Mouse (Mus musculus) liver, embryonic 16.5 days (tissue): Measurements from ENCODE around the gene Eef1akmt2. TPM values are rescaled to one million over a fixed set of nuclear protein-coding genes. Genes with fewer than 3 reads are reported as not detected.

Experiments used
- ATAC-seq: fragments of 200-750 bp; cut with Nextera tagmentation; 2 replicates; pipeline ENCODE4 v1.8.0; 2017; ENCODE audit warnings: low read depth, mild to moderate bottlenecking, moderate number of reproducible peaks, moderate library complexity
- H3K27ac ChIP-seq: fragments of 300-500 bp; sonication (generic); 2 replicates; pipeline ENCODE4 v1.5.1; 2014; ENCODE audit warnings: mild to moderate bottlenecking, low read length
- H3K27me3 ChIP-seq: fragments of 300-500 bp; sonication (generic); 2 replicates; pipeline ENCODE4 v1.6.1; 2014; ENCODE audit warnings: low read depth, low read length, mixed read lengths; ENCODE audit not compliant: control insufficient read depth, insufficient read depth
- H3K36me3 ChIP-seq: fragments of 300-500 bp; sonication (generic); 2 replicates; pipeline ENCODE4 v1.6.1; 2014; ENCODE audit warnings: mild to moderate bottlenecking; ENCODE audit not compliant: control insufficient read depth, insufficient read depth
- H3K4me1 ChIP-seq: fragments of 300-500 bp; sonication (generic); 2 replicates; pipeline ENCODE4 v1.6.1; 2014; ENCODE audit warnings: low read depth, low read length, mixed read lengths; ENCODE audit not compliant: control insufficient read depth
- H3K4me2 ChIP-seq: fragments of 300-500 bp; sonication (generic); 2 replicates; pipeline ENCODE4 v1.6.1; 2014; ENCODE audit warnings: low read depth, low read length, mixed read lengths
- H3K4me3 ChIP-seq: fragments of 300-500 bp; sonication (generic); 2 replicates; pipeline ENCODE4 v1.5.1; 2014; ENCODE audit warnings: low read depth, mild to moderate bottlenecking, low read length
- H3K9ac ChIP-seq: fragments of 300-500 bp; sonication (generic); 2 replicates; pipeline ENCODE4 v1.6.1; 2014; ENCODE audit warnings: low read depth, low read length
- H3K9me3 ChIP-seq: fragments of 300-500 bp; sonication (generic); replicated peaks from 2 replicates; pipeline ENCODE4 v1.6.1; 2016; ENCODE audit warnings: low read length; ENCODE audit not compliant: control insufficient read depth
- WGBS: fragments of 180-500 bp; shearing (Covaris S2); extraction: QIAGEN DNeasy Blood & Tissue Kit; methylation state at CpG from one replicate; pipeline ENCODE4 v1.1.7; 2014; ENCODE audit not compliant: insufficient replicate concordance; 5-methylcytosine and 5-hydroxymethylcytosine counted together
- polyA plus RNA-seq: library from polyadenylated mRNA; unstranded; fragments of >200 nt; fragmentation: Nextera tagmentation; extraction: Ambion mirVana; gene quantifications from 2 replicates; pipeline ENCODE4 v1.2.1, GENCODE M21; 2015

Eef1akmt2 gene
- polyA plus RNA-seq, 1 experiment from 2014 or later: 12.5 TPM

- H3K36me3 ChIP-seq: no peaks in the 10 kb centered on the region
- 55% methylated on average over 6 of the region's 6 CpGs for WGBS
- H3K4me1 ChIP-seq: peaks cover 70% of the 10 kb centered on the region
- H3K4me2 ChIP-seq: peak overlapping the region; percentile 25; the same call in 1 of the 2 replicates
- H3K9ac ChIP-seq: peak overlapping the region; percentile 9; the same call in 1 of the 2 replicates
- no peak for ATAC-seq
- peak overlapping the region; percentile 78 for H3K27ac ChIP-seq
- no peaks in the 10 kb centered on the region for H3K9me3 ChIP-seq
- H3K27me3 ChIP-seq: peaks cover 8% of the 10 kb centered on the region; the same call in 1 of the 2 replicates
- H3K4me3 ChIP-seq: no peak overlapping the region
Observed at GRCm38 (mm10) chr7:132809721-132810120, 42.8 kb downstream of the Eef1akmt2 start.

DNA sequence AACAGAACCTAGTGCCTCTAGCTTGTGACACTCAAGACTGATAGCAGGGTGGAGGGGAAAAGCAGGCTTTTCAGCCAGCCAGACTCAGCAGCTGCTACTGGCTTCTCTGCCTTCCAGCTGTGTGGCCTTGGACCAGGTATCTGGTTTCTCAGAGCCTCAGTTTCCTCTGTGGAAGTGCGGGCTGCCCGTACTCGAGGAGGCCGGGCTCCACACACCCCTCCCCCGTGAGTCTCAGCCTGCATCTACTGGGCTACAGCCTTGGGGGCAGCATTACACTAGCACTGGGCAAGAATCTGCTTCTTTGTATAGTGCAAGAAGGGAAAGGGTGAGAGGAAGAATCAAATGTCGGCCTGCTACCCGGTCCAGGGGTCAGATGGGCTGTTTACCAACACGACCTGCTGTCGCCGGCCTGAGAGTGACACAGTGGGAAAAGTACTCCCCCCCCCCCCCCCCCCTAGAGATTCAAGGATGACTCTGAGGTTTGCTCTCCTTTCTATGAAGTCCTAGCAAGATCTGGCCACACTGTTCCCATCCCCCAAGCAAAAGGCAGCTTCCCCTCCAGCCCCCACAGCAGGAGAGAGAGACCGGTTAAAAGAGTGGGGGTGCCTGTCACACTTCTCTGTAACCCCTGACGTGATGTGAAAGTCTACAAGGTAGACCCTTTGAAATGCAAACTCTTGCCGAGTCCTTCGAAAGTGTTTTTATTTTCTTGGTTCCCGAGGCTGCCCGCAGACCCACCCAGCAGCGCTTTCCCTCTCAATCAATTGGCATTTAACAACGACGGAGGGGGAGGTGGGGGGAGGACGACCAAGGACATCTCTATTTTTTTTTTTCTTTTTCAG lies 43.4 kb downstream of the Eef1akmt2 start:
- H3K4me2 ChIP-seq: peak overlapping the region; percentile 27
- WGBS: 15% methylated on average over 20 of the region's 20 CpGs
- peak overlapping the region; percentile 78 for H3K27ac ChIP-seq
- no peak overlapping the region for H3K4me3 ChIP-seq
- no peaks in the 10 kb centered on the region for H3K9me3 ChIP-seq
- peak overlapping the region; percentile 51 for H3K9ac ChIP-seq
- no peaks in the 10 kb centered on the region for H3K36me3 ChIP-seq
- peaks cover 6% of the 10 kb centered on the region; the same call in 1 of the 2 replicates for H3K27me3 ChIP-seq
- ATAC-seq: no peak
- peaks cover 74% of the 10 kb centered on the region for H3K4me1 ChIP-seq

DNA sequence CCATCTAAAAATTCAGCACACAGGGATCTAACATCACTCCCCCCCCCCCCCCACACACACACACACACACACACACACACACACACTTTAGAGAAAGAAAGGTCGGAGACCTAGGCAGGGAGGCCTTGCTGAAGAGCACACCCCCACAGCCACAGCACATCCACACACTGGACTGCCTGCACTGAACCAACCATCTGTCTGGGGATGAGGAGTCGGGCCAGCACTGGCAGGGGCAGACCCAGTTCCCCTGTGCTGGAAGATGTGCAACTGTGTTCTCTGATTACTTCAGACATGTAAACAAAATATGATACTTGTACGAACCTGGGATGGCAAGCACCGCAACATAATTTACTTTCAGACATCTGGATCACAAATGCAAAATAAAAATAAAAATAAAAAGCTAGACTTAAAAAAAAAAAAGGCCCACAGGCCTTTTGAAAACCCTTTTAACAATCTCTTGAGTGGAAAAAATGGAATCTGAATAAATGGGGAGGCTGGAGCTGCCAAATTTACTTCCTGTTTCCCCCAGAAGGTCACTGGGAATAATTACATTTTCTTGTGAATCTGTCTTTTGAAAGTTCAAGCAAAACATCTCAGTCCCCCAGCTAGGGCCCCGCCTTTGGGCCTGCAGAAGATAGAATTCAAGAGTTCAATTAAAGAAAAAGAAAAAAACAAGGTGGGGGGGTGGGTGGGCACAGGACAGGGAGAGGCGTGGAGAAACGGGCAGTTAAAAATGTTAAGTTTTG lies 44.2 kb downstream of the Eef1akmt2 start:
- no peak overlapping the region for H3K9ac ChIP-seq
- H3K4me3 ChIP-seq: no peak overlapping the region
- peak overlapping the region; percentile 78 for H3K27ac ChIP-seq
- 67% methylated on average over 7 of the region's 7 CpGs for WGBS
- no peak for ATAC-seq
- no peaks in the 10 kb centered on the region; the same call in 1 of the 2 replicates for H3K27me3 ChIP-seq
- H3K4me2 ChIP-seq: no peak overlapping the region
- peaks cover 78% of the 10 kb centered on the region for H3K4me1 ChIP-seq
- H3K36me3 ChIP-seq: no peaks in the 10 kb centered on the region
- H3K9me3 ChIP-seq: no peaks in the 10 kb centered on the region

GRCm38 (mm10) chr7:132806926-132807857 lies 45.3 kb downstream of the Eef1akmt2 start:
- H3K27me3 ChIP-seq: no peaks in the 10 kb centered on the region
- WGBS: 74% methylated on average over 13 of the region's 13 CpGs
- H3K4me2 ChIP-seq: no peak overlapping the region
- no peak overlapping the region for H3K9ac ChIP-seq
- H3K4me3 ChIP-seq: no peak overlapping the region
- no peak for ATAC-seq
- peaks cover 76% of the 10 kb centered on the region for H3K4me1 ChIP-seq
- H3K9me3 ChIP-seq: no peaks in the 10 kb centered on the region
- H3K36me3 ChIP-seq: no peaks in the 10 kb centered on the region
- H3K27ac ChIP-seq: no peak overlapping the region; the same call in 1 of the 2 replicates

DNA sequence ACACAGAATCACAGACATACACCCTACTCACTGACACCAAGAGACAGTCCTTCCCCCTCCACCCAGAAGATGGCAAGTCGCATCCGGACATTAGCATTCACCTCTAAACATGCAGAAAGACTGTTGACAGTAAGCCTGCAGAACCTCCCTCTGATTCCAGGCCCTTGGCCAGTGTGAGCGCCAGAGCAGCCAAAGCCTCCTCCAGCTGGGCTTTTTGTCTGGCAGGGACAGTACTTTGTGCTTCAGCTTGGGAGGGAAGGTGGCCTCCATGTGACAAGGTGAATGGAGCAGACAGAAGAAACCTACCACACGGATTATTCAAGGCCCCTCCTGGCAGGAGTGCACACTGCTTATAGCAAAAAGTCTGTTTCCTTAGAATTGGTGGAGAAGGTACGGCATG lies 46.2 kb downstream of the Eef1akmt2 start:
- H3K36me3 ChIP-seq: no peaks in the 10 kb centered on the region
- peaks cover 67% of the 10 kb centered on the region for H3K4me1 ChIP-seq
- no peak overlapping the region for H3K9ac ChIP-seq
- H3K27me3 ChIP-seq: no peaks in the 10 kb centered on the region
- WGBS: 82% methylated on average over 5 of the region's 5 CpGs
- H3K4me2 ChIP-seq: no peak overlapping the region
- H3K4me3 ChIP-seq: no peak overlapping the region
- H3K27ac ChIP-seq: no peak overlapping the region
- no peak for ATAC-seq
- no peaks in the 10 kb centered on the region for H3K9me3 ChIP-seq

DNA sequence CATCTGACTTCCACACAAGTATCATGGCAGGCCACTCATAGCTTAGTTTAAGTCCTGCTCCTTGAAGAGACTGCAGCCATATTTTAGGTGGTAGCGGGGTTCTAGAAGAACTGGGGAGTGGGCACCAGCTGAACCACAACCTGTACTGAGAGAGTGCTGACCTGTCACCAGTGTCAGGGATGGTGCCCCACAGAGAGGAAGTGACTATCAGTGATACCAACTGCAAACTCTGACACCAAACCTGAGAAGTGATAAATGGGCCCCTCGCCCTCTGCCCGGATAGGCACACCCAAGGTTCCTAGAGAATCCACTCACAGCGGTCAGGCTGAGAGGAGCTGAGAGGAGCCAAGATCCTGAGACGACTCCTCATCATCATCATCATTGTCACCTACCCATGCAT lies 47.5 kb downstream of the Eef1akmt2 start:
- Histone ChIP-seq H3K9ac (peak overlapping the region; percentile 34; the same call in 1 of the 2 replicates), H3K4me2 (peak overlapping the region; percentile 53), H3K27me3 (no peaks in the 10 kb centered on the region), H3K36me3 (no peaks in the 10 kb centered on the region), H3K27ac (peak overlapping the region; percentile 67; the same call in 1 of the 2 replicates), H3K9me3 (no peaks in the 10 kb centered on the region), H3K4me3 (0 out of 2 replicates have a peak overlapping the region, but pooled peaks have one; percentile 4), H3K4me1 (peaks cover 59% of the 10 kb centered on the region)
- 21% methylated on average over 5 of the region's 5 CpGs for WGBS
- peak; percentile 80 for ATAC-seq

GRCm38 (mm10) chr7:132804461-132804860 lies 48.0 kb downstream of the Eef1akmt2 start:
- no peak; the same call in 1 of the 2 replicates for ATAC-seq
- no peaks in the 10 kb centered on the region for H3K27me3 ChIP-seq
- peak overlapping the region; percentile 14; the same call in 1 of the 2 replicates for H3K9ac ChIP-seq
- H3K4me1 ChIP-seq: peaks cover 55% of the 10 kb centered on the region
- H3K27ac ChIP-seq: peak overlapping the region; percentile 67
- no peaks in the 10 kb centered on the region for H3K36me3 ChIP-seq
- no peak overlapping the region for H3K4me3 ChIP-seq
- 50% methylated on average over 7 of the region's 7 CpGs for WGBS
- no peaks in the 10 kb centered on the region for H3K9me3 ChIP-seq
- peak overlapping the region; percentile 53 for H3K4me2 ChIP-seq

GRCm38 (mm10) chr7:132803962-132804361 lies 48.5 kb downstream of the Eef1akmt2 start:
- Histone ChIP-seq H3K4me2 (no peak overlapping the region), H3K4me1 (peaks cover 50% of the 10 kb centered on the region), H3K27ac (peak overlapping the region; percentile 2), H3K27me3 (no peaks in the 10 kb centered on the region), H3K9ac (peak overlapping the region; percentile 14; the same call in 1 of the 2 replicates), H3K4me3 (no peak overlapping the region), H3K9me3 (no peaks in the 10 kb centered on the region), H3K36me3 (no peaks in the 10 kb centered on the region)
- ATAC-seq: peak; percentile 57
- 30% methylated on average over 3 of the region's 3 CpGs for WGBS
